Comparison of ENCODE assay signal across 8 mouse cellular contexts in genomic region chr11:83789259-83789658, GRCm38 (mm10). TPM values are rescaled to one million over a fixed set of nuclear protein-coding genes. Genes with fewer than 3 reads are reported as not detected.
DNase-seq lines count a peak whose midpoint lies in the region; ATAC-seq and TF ChIP-seq lines count a peak whose summit lies in the region.

No protein-coding gene starts in this region.

- H3K4me1 ChIP-seq in intestine, embryonic 16.5 days (ENCODE audit: control insufficient read depth, insufficient read depth, low read length), result peaks cover 6% of the 10 kb centered on the region
- no peaks in the 10 kb centered on the region for H3K4me1 ChIP-seq in midbrain, embryonic 10.5 days
- H3K4me1 ChIP-seq in forebrain, postnatal 0 days (ENCODE audit: insufficient read depth), result no peaks in the 10 kb centered on the region

- H3K27ac ChIP-seq in intestine, embryonic 16.5 days (ENCODE audit: low read length), result no peak overlapping the region
- H3K27ac ChIP-seq in midbrain, embryonic 10.5 days (replicated peaks), result no peak overlapping the region
- no peak overlapping the region for H3K27ac ChIP-seq in forebrain, postnatal 0 days (ENCODE audit: low read depth, low read length)

- WGBS in intestine, embryonic 16.5 days, result 57% methylated on average over 13 of the region's 13 CpGs
- WGBS in midbrain, embryonic 10.5 days, result 78% methylated on average over 13 of the region's 13 CpGs
- WGBS in forebrain, postnatal 0 days, result 74% methylated on average over 13 of the region's 13 CpGs

- H3K27me3 ChIP-seq in intestine, embryonic 16.5 days (replicated peaks; ENCODE audit: control insufficient read depth, insufficient read depth, low read length), result no peaks in the 10 kb centered on the region
- H3K27me3 ChIP-seq in midbrain, embryonic 10.5 days (ENCODE audit: low read depth, poor library complexity, severe bottlenecking), result no peaks in the 10 kb centered on the region
- H3K27me3 ChIP-seq in forebrain, postnatal 0 days (ENCODE audit: insufficient read depth, low read length), result no peaks in the 10 kb centered on the region

- no peaks in the 10 kb centered on the region for H3K9me3 ChIP-seq in intestine, embryonic 16.5 days (ENCODE audit: control insufficient read depth, low read length)
- no peaks in the 10 kb centered on the region for H3K9me3 ChIP-seq in midbrain, embryonic 10.5 days (replicated peaks)
- H3K9me3 ChIP-seq in forebrain, postnatal 0 days (ENCODE audit: low read length), result no peaks in the 10 kb centered on the region

- no peak for TF ChIP-seq CTCF in forebrain, postnatal 0 days (IDR thresholded peaks at IDR 0.05; ENCODE audit: low read depth)

- H3K36me3 ChIP-seq in intestine, embryonic 16.5 days (ENCODE audit: control insufficient read depth, insufficient read depth, low read length), result no peaks in the 10 kb centered on the region
- H3K36me3 ChIP-seq in midbrain, embryonic 10.5 days, result no peaks in the 10 kb centered on the region
- H3K36me3 ChIP-seq in forebrain, postnatal 0 days (ENCODE audit: insufficient read depth), result no peaks in the 10 kb centered on the region

- peak; percentile 8 to 14 for DNase-seq in layer of hippocampus, postnatal 36 days
- no peak for DNase-seq in layer of hippocampus, adult 9-10 months (ENCODE audit: low spot score)
- peak; percentile 10 to 26 for DNase-seq in adrenal gland, postnatal 4 days (ENCODE audit: low spot score in 2 of 2)
- DNase-seq in retina, embryonic 14.5 days (ENCODE audit: low spot score), result peak; percentile 21
- DNase-seq in cerebellum, postnatal 14 days, result no peak
- DNase-seq in midbrain, embryonic 10.5 days (ENCODE audit: low spot score), result no peak
- no peak for DNase-seq in forebrain, postnatal 0 days

- no peak for ATAC-seq in intestine, embryonic 16.5 days
- no peak for ATAC-seq in forebrain, postnatal 0 days

- H3K9ac ChIP-seq in intestine, embryonic 16.5 days (ENCODE audit: low read depth, low read length), result no peak overlapping the region
- no peak overlapping the region for H3K9ac ChIP-seq in forebrain, postnatal 0 days

- no peak overlapping the region for H3K4me3 ChIP-seq in intestine, embryonic 16.5 days (ENCODE audit: low read length)
- H3K4me3 ChIP-seq in midbrain, embryonic 10.5 days, result no peak overlapping the region
- H3K4me3 ChIP-seq in forebrain, postnatal 0 days (ENCODE audit: low read depth, low read length), result no peak overlapping the region

- H3K4me2 ChIP-seq in intestine, embryonic 16.5 days (ENCODE audit: low read depth, low read length), result 0 out of 2 replicates have a peak overlapping the region, but pooled peaks have one; percentile 10
- no peak overlapping the region for H3K4me2 ChIP-seq in forebrain, postnatal 0 days (ENCODE audit: low read depth)

RNA-seq across cellular contexts. Expression of gene Heatr6, which starts 35.8 kb away (rescaled TPM):
- 10 to 100 TPM; 15.8 to 17.7 TPM for total RNA-seq in layer of hippocampus, postnatal 36 days (2021)
- 10 to 100 TPM; 18.2 to 20.7 TPM for total RNA-seq in adrenal gland, postnatal 4 days (2021)
- polyA plus RNA-seq in intestine, embryonic 16.5 days (2015; fragmentation: Nextera tagmentation; extraction: Ambion mirVana), result 16.3 and 18.1 TPM in 2 replicates
- polyA plus RNA-seq in midbrain, embryonic 10.5 days (2016; fragmentation: Nextera tagmentation; extraction: Ambion mirVana), result 31.0 and 35.1 TPM in 2 replicates
- 27.6 and 29.5 TPM in 2 replicates for total RNA-seq in forebrain, postnatal 0 days (2014; rRNA removed)
- 14.0 and 22.2 TPM in 2 replicates for polyA plus RNA-seq in forebrain, postnatal 0 days (2015; fragmentation: Nextera tagmentation; extraction: Ambion mirVana)

RNA-seq across cellular contexts. Expression of gene Wfdc21, which starts 42.5 kb away (rescaled TPM):
- not detected for total RNA-seq in layer of hippocampus, postnatal 36 days (2021)
- total RNA-seq in adrenal gland, postnatal 4 days (2021), result 1 to 10 TPM in 1 of 2 experiments, not detected in 1; 3.1 TPM
- 0.37 and 0.60 TPM in 2 replicates for polyA plus RNA-seq in intestine, embryonic 16.5 days (2015; fragmentation: Nextera tagmentation; extraction: Ambion mirVana)
- not detected in 2 replicates for polyA plus RNA-seq in midbrain, embryonic 10.5 days (2016; fragmentation: Nextera tagmentation; extraction: Ambion mirVana)
- not detected in 2 replicates for total RNA-seq in forebrain, postnatal 0 days (2014; rRNA removed)
- polyA plus RNA-seq in forebrain, postnatal 0 days (2015; fragmentation: Nextera tagmentation; extraction: Ambion mirVana), result 0.89 TPM in 1 of 2 replicates, not detected in the other

Comparison
In these comparisons a context has a peak if more than half of its experiments do, and no peak if none do; other contexts are left out.
1. DNase-seq: peak in layer of hippocampus, postnatal 36 days (2 of 2), adrenal gland, postnatal 4 days (2 of 2) and retina, embryonic 14.5 days (single experiment); none in layer of hippocampus, adult 9-10 months (single experiment), cerebellum, postnatal 14 days (0 of 2), midbrain, embryonic 10.5 days (single experiment) and forebrain, postnatal 0 days (single experiment).